Mouse (Mus musculus) liver (tissue): Measurements from ENCODE around the gene Efcab10.

Source experiments
- DNase-seq: peaks from one replicate; pipeline ENCODE4 v3.0.0-alpha.2; 2020; ENCODE audit warnings: mixed read lengths

Efcab10 gene

GRCm38 (mm10) chr12:33429387-33430160 lies 34.9 kb downstream of the Efcab10 start, which contains the start of gene Twistnb:
Gene Twistnb (plus strand): TSS chr12:33429635.
- peak; percentile 94 for DNase-seq

DNA sequence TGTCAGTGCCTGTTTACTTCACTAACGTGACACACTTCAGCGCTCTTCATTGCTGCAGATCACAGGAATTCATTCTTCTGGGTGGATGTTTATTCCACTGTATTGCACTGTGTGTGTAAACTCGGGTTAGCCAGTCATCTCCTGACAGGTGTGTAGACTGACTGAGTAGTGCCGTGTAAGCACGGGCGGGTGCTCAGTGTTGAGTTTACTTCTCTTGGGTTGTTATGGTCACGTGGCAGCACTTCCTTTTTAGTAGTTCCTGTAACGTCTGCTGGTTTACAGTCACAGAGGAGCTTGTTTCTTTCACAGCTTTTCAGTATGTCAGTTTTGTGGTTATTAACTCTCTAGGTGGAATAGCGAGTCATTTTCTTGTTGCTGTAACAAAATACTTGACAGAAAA lies 39.2 kb downstream of the Efcab10 start:
- no peak for DNase-seq

DNA sequence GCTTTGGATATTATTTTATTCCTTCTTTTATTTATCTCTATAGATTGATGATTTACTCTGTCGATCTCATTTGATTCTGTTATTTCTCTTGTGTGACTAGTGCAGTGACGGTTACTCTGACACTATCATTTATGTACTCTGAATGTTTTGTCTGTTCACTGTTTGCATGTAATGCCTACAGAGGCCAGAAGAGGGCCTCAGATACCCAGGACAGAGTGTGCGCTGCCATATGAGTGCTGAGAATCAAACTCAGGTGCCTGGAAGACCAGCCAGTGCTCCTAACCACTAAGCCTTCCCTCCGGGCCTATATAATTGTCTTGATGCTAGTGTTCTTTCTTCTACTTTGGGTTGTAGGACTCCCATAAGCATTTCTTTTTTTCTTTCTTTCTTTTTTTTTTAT lies 40.1 kb downstream of the Efcab10 start:
- no peak for DNase-seq
